Mouse (Mus musculus) MEL (cell line): ENCODE results near the gene Mfsd2b. TPM values are rescaled to one million over a fixed set of nuclear protein-coding genes. Genes with fewer than 3 reads are reported as not detected.

Experiments
- DNase-seq: peaks from one replicate; pipeline ENCODE4 v3.0.0; 2011; ENCODE audit warnings: low read depth, low spot score
- H3K27ac ChIP-seq: 2 replicates; pipeline ENCODE4 v1.5.1; 2012; ENCODE audit warnings: low read depth, mild to moderate bottlenecking, control low read depth, low read length, moderate library complexity; ENCODE audit not compliant: control insufficient read depth
- H3K27me3 ChIP-seq, 2 experiments: fragments of 150-350 bp in 1 of 2; sonication (generic) in 1 of 2; 2 replicates each; pipeline ENCODE4 v1.6.1; 2012; ENCODE audit warnings: low read length in 2 of 2, mild to moderate bottlenecking in 2 of 2, improper control_type of control experiment in 1 of 2, moderate library complexity in 1 of 2; ENCODE audit not compliant: insufficient read depth in 2 of 2, control insufficient read depth in 1 of 2
- H3K36me3 ChIP-seq, 2 experiments: 2 replicates each; pipeline ENCODE4 v1.6.1; 2012 to 2014; ENCODE audit warnings: low read length in 2 of 2, improper control_type of control experiment in 1 of 2, inconsistent platforms in 1 of 2, mild to moderate bottlenecking in 1 of 2; ENCODE audit not compliant: insufficient read depth in 2 of 2, control insufficient read depth in 1 of 2
- H3K4me1 ChIP-seq, 2 experiments: fragments of 150-350 bp in 1 of 2; sonication (generic) in 1 of 2; 2 replicates each; pipeline ENCODE4 v1.6.1; 2012; ENCODE audit warnings: low read length in 2 of 2, improper control_type of control experiment in 1 of 2, mild to moderate bottlenecking in 1 of 2; ENCODE audit not compliant: insufficient read depth in 2 of 2, control insufficient read depth in 1 of 2
- H3K4me3 ChIP-seq, 2 experiments: fragments of 150-350 bp in 1 of 2; sonication (generic) in 1 of 2; 2 replicates each; pipeline ENCODE4 v1.5.1; 2012; ENCODE audit warnings: low read depth in 2 of 2, low read length in 2 of 2, mild to moderate bottlenecking in 2 of 2, moderate library complexity in 2 of 2, control low read depth in 1 of 2, improper control_type of control experiment in 1 of 2; ENCODE audit not compliant: control insufficient read depth in 1 of 2, insufficient read depth in 1 of 2
- H3K79me2 ChIP-seq: 2 replicates; pipeline ENCODE4 v1.6.1; 2012; ENCODE audit warnings: mild to moderate bottlenecking, low read length, moderate library complexity; ENCODE audit not compliant: control insufficient read depth, poor library complexity, insufficient read depth
- H3K9ac ChIP-seq: 2 replicates; pipeline ENCODE4 v1.6.1; 2012; ENCODE audit warnings: low read depth, mild to moderate bottlenecking, control low read depth, low read length, moderate library complexity; ENCODE audit not compliant: control insufficient read depth, poor library complexity, severe bottlenecking
- H3K9me3 ChIP-seq: fragments of 150-350 bp; sonication (generic); replicated peaks from 2 replicates; pipeline ENCODE4 v1.6.1; 2012; ENCODE audit warnings: mild to moderate bottlenecking, low read length, improper control_type of control experiment, moderate library complexity; ENCODE audit not compliant: insufficient read depth
- BHLHE40 ChIP-seq: IDR thresholded peaks from 2 replicates; pipeline ENCODE4 v1.6.1; 2012; ENCODE audit warnings: low read depth, mild to moderate bottlenecking, inconsistent platforms, low read length, improper control_type of control experiment, borderline replicate concordance
- CHD1 ChIP-seq: IDR thresholded peaks from 2 replicates; pipeline ENCODE4 v1.6.1; 2012; ENCODE audit warnings: low read depth, mild to moderate bottlenecking, inconsistent platforms, low read length, improper control_type of control experiment
- CHD2 ChIP-seq: IDR thresholded peaks from 2 replicates; pipeline ENCODE4 v1.6.1; 2011; ENCODE audit warnings: low read length, improper control_type of control experiment
- CTCF ChIP-seq, 3 experiments: IDR thresholded peaks in 2 of 3; conservative IDR thresholded peaks in 1 of 3; 2 replicates each; pipeline ENCODE4 v1.5.1; 2011 to 2012; ENCODE audit warnings: low read length in 3 of 3, low read depth in 2 of 3, mild to moderate bottlenecking in 2 of 3, improper control_type of control experiment in 1 of 3, inconsistent platforms in 1 of 3, mixed read lengths in 1 of 3, moderate library complexity in 1 of 3; ENCODE audit not compliant: control insufficient read depth in 1 of 3, insufficient read depth in 1 of 3, poor library complexity in 1 of 3, severe bottlenecking in 1 of 3
- E2F4 ChIP-seq: IDR thresholded peaks from 2 replicates; pipeline ENCODE4 v1.6.1; 2011; ENCODE audit warnings: low read depth, low read length, improper control_type of control experiment, borderline replicate concordance
- ELF1 ChIP-seq: IDR thresholded peaks from 2 replicates; pipeline ENCODE4 v1.6.1; 2014; ENCODE audit warnings: low read depth, mild to moderate bottlenecking, inconsistent platforms, low read length, improper control_type of control experiment, moderate library complexity
- ETS1 ChIP-seq: IDR thresholded peaks from 2 replicates; pipeline ENCODE4 v1.6.1; 2012; ENCODE audit warnings: low read depth, mild to moderate bottlenecking, inconsistent platforms, low read length, improper control_type of control experiment, moderate library complexity
- GABPA ChIP-seq: IDR thresholded peaks from 2 replicates; pipeline ENCODE4 v1.6.1; 2012; ENCODE audit warnings: low read depth, mild to moderate bottlenecking, inconsistent platforms, low read length, improper control_type of control experiment, moderate library complexity
- GATA1 ChIP-seq: IDR thresholded peaks from 2 replicates; pipeline ENCODE4 v1.6.1; 2011; ENCODE audit warnings: low read depth, low read length, improper control_type of control experiment
- HCFC1 ChIP-seq: IDR thresholded peaks from 2 replicates; pipeline ENCODE4 v1.6.1; 2012; ENCODE audit warnings: low read depth, mild to moderate bottlenecking, inconsistent platforms, low read length, improper control_type of control experiment, moderate library complexity
- JUND ChIP-seq: IDR thresholded peaks from 2 replicates; pipeline ENCODE4 v1.6.1; 2011; ENCODE audit warnings: low read depth, mild to moderate bottlenecking, improper control_type of control experiment, low read length
- KAT2A ChIP-seq: conservative IDR thresholded peaks from 2 replicates; pipeline ENCODE4 v1.6.1; 2012; ENCODE audit warnings: low read depth, low read length, improper control_type of control experiment, inconsistent platforms
- MAFK ChIP-seq: IDR thresholded peaks from 2 replicates; pipeline ENCODE4 v1.6.1; 2011; ENCODE audit warnings: low read depth, mild to moderate bottlenecking, low read length, improper control_type of control experiment, borderline replicate concordance
- MAZ ChIP-seq: IDR thresholded peaks from 2 replicates; pipeline ENCODE4 v1.6.1; 2012; ENCODE audit warnings: low read depth, mild to moderate bottlenecking, inconsistent platforms, low read length, improper control_type of control experiment
- MEF2A ChIP-seq: IDR thresholded peaks from 2 replicates; pipeline ENCODE4 v1.6.1; 2014; ENCODE audit warnings: low read depth, mild to moderate bottlenecking, inconsistent platforms, low read length, improper control_type of control experiment; ENCODE audit not compliant: poor library complexity, insufficient replicate concordance, severe bottlenecking; ENCODE audit errors: extremely low read depth
- MXI1 ChIP-seq: IDR thresholded peaks from 2 replicates; pipeline ENCODE4 v1.6.1; 2011; ENCODE audit warnings: mild to moderate bottlenecking, low read depth, low read length, improper control_type of control experiment
- MYB ChIP-seq: IDR thresholded peaks from 2 replicates; pipeline ENCODE4 v1.6.1; 2011; ENCODE audit warnings: mild to moderate bottlenecking, low read depth, low read length, improper control_type of control experiment
- MYC ChIP-seq: IDR thresholded peaks from 2 replicates; pipeline ENCODE4 v1.6.1; 2011; ENCODE audit warnings: low read depth, mild to moderate bottlenecking, low read length, improper control_type of control experiment, moderate library complexity
- NELFE ChIP-seq: IDR thresholded peaks from 2 replicates; pipeline ENCODE4 v1.6.1; 2011; ENCODE audit warnings: low read depth, low read length, improper control_type of control experiment
- NRF1 ChIP-seq: IDR thresholded peaks from 2 replicates; pipeline ENCODE4 v1.6.1; 2014; ENCODE audit warnings: low read depth, mild to moderate bottlenecking, inconsistent platforms, low read length, improper control_type of control experiment, moderate library complexity; ENCODE audit not compliant: poor library complexity, insufficient read depth, severe bottlenecking
- POLR2A ChIP-seq, 2 experiments: IDR thresholded peaks; 2 replicates each; pipeline ENCODE4 v1.6.1; 2011 to 2012; ENCODE audit warnings: low read length in 2 of 2, mild to moderate bottlenecking in 2 of 2, control low read depth in 1 of 2, improper control_type of control experiment in 1 of 2, low read depth in 1 of 2, moderate library complexity in 1 of 2; ENCODE audit not compliant: control insufficient read depth in 1 of 2, insufficient read depth in 1 of 2, poor library complexity in 1 of 2
- POLR2AphosphoS2 ChIP-seq: IDR thresholded peaks from 2 replicates; pipeline ENCODE4 v1.6.1; 2011; ENCODE audit warnings: low read length, improper control_type of control experiment
- POLR2AphosphoS5 ChIP-seq: IDR thresholded peaks from 2 replicates; pipeline ENCODE4 v1.6.1; 2012; ENCODE audit warnings: low read depth, borderline replicate concordance, mild to moderate bottlenecking, inconsistent platforms, low read length, moderate library complexity, mixed read lengths
- RAD21 ChIP-seq: IDR thresholded peaks from 2 replicates; pipeline ENCODE4 v1.6.1; 2011; ENCODE audit warnings: mild to moderate bottlenecking, low read depth, low read length, improper control_type of control experiment
- RCOR1 ChIP-seq: IDR thresholded peaks from 2 replicates; pipeline ENCODE4 v1.6.1; 2012; ENCODE audit warnings: low read depth, mild to moderate bottlenecking, inconsistent platforms, low read length, improper control_type of control experiment
- SIN3A ChIP-seq: IDR thresholded peaks from 2 replicates; pipeline ENCODE4 v1.6.1; 2012; ENCODE audit warnings: low read length, improper control_type of control experiment, inconsistent platforms
- SMC3 ChIP-seq: IDR thresholded peaks from 2 replicates; pipeline ENCODE4 v1.6.1; 2011; ENCODE audit warnings: low read depth, low read length, improper control_type of control experiment
- TAL1 ChIP-seq: IDR thresholded peaks from 2 replicates; pipeline ENCODE4 v1.6.1; 2012; ENCODE audit warnings: mild to moderate bottlenecking, inconsistent platforms, low read length, moderate library complexity, mixed read lengths
- TBP ChIP-seq: IDR thresholded peaks from 2 replicates; pipeline ENCODE4 v1.8.0; 2011; ENCODE audit warnings: low read depth, low read length, improper control_type of control experiment
- UBTF ChIP-seq: IDR thresholded peaks from 2 replicates; pipeline ENCODE4 v1.6.1; 2012; ENCODE audit warnings: low read depth, mild to moderate bottlenecking, inconsistent platforms, low read length, improper control_type of control experiment, moderate library complexity, borderline replicate concordance; ENCODE audit not compliant: insufficient read depth
- USF1 ChIP-seq: IDR thresholded peaks from 2 replicates; pipeline ENCODE4 v1.6.1; 2014; ENCODE audit warnings: low read depth, mild to moderate bottlenecking, inconsistent platforms, low read length, improper control_type of control experiment, moderate library complexity
- ZC3H11A ChIP-seq: IDR thresholded peaks from 2 replicates; pipeline ENCODE4 v1.6.1; 2012; ENCODE audit warnings: low read depth, mild to moderate bottlenecking, inconsistent platforms, low read length, improper control_type of control experiment
- ZKSCAN1 ChIP-seq: IDR thresholded peaks from 2 replicates; pipeline ENCODE4 v1.6.1; 2012; ENCODE audit warnings: low read depth, mild to moderate bottlenecking, inconsistent platforms, low read length, improper control_type of control experiment, moderate library complexity
- ZMIZ1 ChIP-seq: IDR thresholded peaks from 2 replicates; pipeline ENCODE4 v1.6.1; 2012; ENCODE audit warnings: low read depth, mild to moderate bottlenecking, inconsistent platforms, low read length, improper control_type of control experiment, moderate library complexity
- ZNF384 ChIP-seq: IDR thresholded peaks from 2 replicates; pipeline ENCODE4 v1.6.1; 2012; ENCODE audit warnings: low read depth, mild to moderate bottlenecking, inconsistent platforms, low read length, improper control_type of control experiment
- polyA plus RNA-seq, 2 experiments: library from polyadenylated mRNA; stranded (reverse) in 1 of 2; unstranded in 1 of 2; fragments of >175 nt in 1 of 2; fragments of >200 nt in 1 of 2; gene quantifications; 2 replicates each; pipeline versions ENCODE4 v1.2.1 to v1.2.4; 2012; ENCODE audit warnings: low replicate concordance in 2 of 2, low read depth in 1 of 2; ENCODE audit not compliant: insufficient read length in 2 of 2, insufficient read depth in 1 of 2, missing spikeins in 1 of 2
- total RNA-seq: library from RNA; depleted of rRNA; stranded (reverse); fragments of 300-350 nt; gene quantifications from 2 replicates; pipeline ENCODE4 v1.2.3, GENCODE M21; 2012

Gene Mfsd2b
- total and polyA plus RNA-seq, 3 experiments = 31.9 to 117 TPM; not detected in 1

- Histone ChIP-seq H3K9me3 (no peaks in the 10 kb centered on the region), H3K79me2 (peaks cover 36% of the 10 kb centered on the region), H3K27me3 (no peaks in the 10 kb centered on the region), H3K36me3 (peaks cover 0 to 14% of the 10 kb centered on the region in 2 experiments; a peak in 2 of 4 replicates), H3K9ac (peak within 1 kb of the TSS; percentile 98), H3K4me3 (peak within 1 kb of the TSS; percentile 93 to 98), H3K4me1 (peaks cover 6 to 10% of the 10 kb centered on the region in 2 experiments), H3K27ac (peak within 1 kb of the TSS; percentile 85)
- peak; percentile 95 for DNase-seq
- no peak for TF ChIP-seq JUND
- peak; percentile 36; the same call in 1 of the 2 replicates for TF ChIP-seq NRF1
- peak; percentile 77 for TF ChIP-seq HCFC1
- TF ChIP-seq CHD2 = 0 out of 2 replicates have a peak, but pooled peaks have one; percentile 44
- peak; percentile 23; the same call in 1 of the 2 replicates for TF ChIP-seq ZC3H11A
- peak; percentile 45 for TF ChIP-seq MXI1
- peak; percentile 69; the same call in 1 of the 2 replicates for TF ChIP-seq ELF1
- TF ChIP-seq MAZ = peak; percentile 47; the same call in 1 of the 2 replicates
- peak; percentile 24; the same call in 1 of the 2 replicates for TF ChIP-seq MYB
- peak; percentile 76 to 85 for TF ChIP-seq POLR2A (IDR thresholded peaks at IDR 0.05; ENCODE audit: control insufficient read depth in 1 of 2, insufficient read depth in 1 of 2, low read depth in 1 of 2, low read length in 2 of 2, poor library complexity in 1 of 2)
- TF ChIP-seq MEF2A = peak; percentile 19; the same call in 1 of the 2 replicates
- peak; percentile 87 for TF ChIP-seq TBP
- TF ChIP-seq TAL1 = no peak
- no peak; the same call in 1 of the 2 replicates for TF ChIP-seq ZMIZ1
- no peak for TF ChIP-seq POLR2AphosphoS5
- TF ChIP-seq MAFK = no peak
- peak; percentile 66 to 95 (median 95) for TF ChIP-seq CTCF (IDR thresholded peaks at IDR 0.05 in 2 of 3, conservative IDR thresholded peaks at IDR 0.05 in 1 of 3; ENCODE audit: control insufficient read depth in 1 of 3, insufficient read depth in 1 of 3, low read depth in 2 of 3, low read length in 3 of 3, poor library complexity in 1 of 3, severe bottlenecking in 1 of 3)
- peak; percentile 80 for TF ChIP-seq NELFE
- peak; percentile 82 for TF ChIP-seq SIN3A
- TF ChIP-seq E2F4 = peak; percentile 46; the same call in 1 of the 2 replicates
- TF ChIP-seq RCOR1 = no peak
- no peak for TF ChIP-seq GATA1
- peak; percentile 60; the same call in 1 of the 2 replicates for TF ChIP-seq POLR2AphosphoS2
- no peak for TF ChIP-seq BHLHE40
- TF ChIP-seq ZKSCAN1 = no peak
- TF ChIP-seq KAT2A = no peak
- no peak for TF ChIP-seq ZNF384
- TF ChIP-seq ETS1 = peak; percentile 51
- TF ChIP-seq RAD21 = peak; percentile 70
- TF ChIP-seq SMC3 = peak; percentile 57
- TF ChIP-seq CHD1 = no peak
- no peak for TF ChIP-seq MYC
- TF ChIP-seq USF1 = no peak
- TF ChIP-seq UBTF = no peak
- no peak for TF ChIP-seq GABPA
Measured at GRCm38 (mm10) chr12:4916994-4917804, 43.0 kb upstream of the Mfsd2b start, which contains the start of gene Atad2b. TSS of gene Atad2b (plus strand) at chr12:4917353.
